Mouse (Mus musculus) erythroblast, embryonic 14.5 days (primary cell): ENCODE results near the gene Tstd3.
"Not testable (repeated sequence)": the region's sequence is repeated elsewhere in the genome, so short reads cannot be mapped to it uniquely, and the experiment has no call there.

Experiments
- GATA1 ChIP-seq: IDR thresholded peaks from 2 replicates; pipeline ENCODE4 v1.6.1; 2012; ENCODE audit warnings: low read length, inconsistent platforms, mixed read lengths
- TAL1 ChIP-seq: IDR thresholded peaks from 3 replicates; pipeline ENCODE4 v1.6.1; 2012; ENCODE audit warnings: low read length, inconsistent platforms, mixed read lengths

- TF ChIP-seq GATA1, TAL1: not testable (repeated sequence)
These were observed 22.9 kb downstream of the Tstd3 start for GRCm38 (mm10) chr4:21744142-21744541.
